Mouse (Mus musculus) midbrain, embryonic 14.5 days (tissue): ENCODE results near the gene Anks1b. TPM values are rescaled to one million over a fixed set of nuclear protein-coding genes. Genes with fewer than 3 reads are reported as not detected.
A peak's percentile ranks its signal among the peaks of the same experiment; 100 is the strongest.

ENCODE experiments used
- ATAC-seq: fragments of 200-750 bp; cut with Nextera tagmentation; 2 replicates; pipeline ENCODE4 v1.8.0; 2017; ENCODE audit warnings: moderate number of reproducible peaks, moderate library complexity; ENCODE audit not compliant: low FRiP score, low TSS enrichment
- DNase-seq: peaks from one replicate; pipeline ENCODE4 v3.0.0-alpha.2; 2015
- H3K27ac ChIP-seq: fragments of 300-500 bp; sonication (generic); replicated peaks from 2 replicates; pipeline ENCODE4 v1.5.1; 2014; ENCODE audit warnings: mild to moderate bottlenecking, low read depth, low read length, moderate library complexity
- H3K27me3 ChIP-seq: fragments of 300-500 bp; sonication (generic); 2 replicates; pipeline ENCODE4 v1.6.1; 2014; ENCODE audit warnings: low read length, control low read depth, mixed read lengths; ENCODE audit not compliant: control insufficient read depth, insufficient read depth
- H3K36me3 ChIP-seq: fragments of 300-500 bp; sonication (generic); 2 replicates; pipeline ENCODE4 v1.6.1; 2014; ENCODE audit warnings: low read length, control low read depth; ENCODE audit not compliant: control insufficient read depth, insufficient read depth
- H3K4me1 ChIP-seq: fragments of 300-500 bp; sonication (generic); 2 replicates; pipeline ENCODE4 v1.6.1; 2014; ENCODE audit warnings: mild to moderate bottlenecking, antibody characterized with exemption, low read length, control low read depth; ENCODE audit not compliant: control insufficient read depth, insufficient read depth
- H3K4me2 ChIP-seq: fragments of 300-500 bp; sonication (generic); 2 replicates; pipeline ENCODE4 v1.6.1; 2014; ENCODE audit warnings: mild to moderate bottlenecking, low read length, moderate library complexity
- H3K4me3 ChIP-seq: fragments of 300-500 bp; sonication (generic); replicated peaks from 2 replicates; pipeline ENCODE4 v1.5.1; 2014; ENCODE audit warnings: low read depth, low read length
- H3K9ac ChIP-seq: fragments of 300-500 bp; sonication (generic); replicated peaks from 2 replicates; pipeline ENCODE4 v1.6.1; 2014; ENCODE audit warnings: mild to moderate bottlenecking, low read length, moderate library complexity
- H3K9me3 ChIP-seq: fragments of 300-500 bp; sonication (generic); 2 replicates; pipeline ENCODE4 v1.6.1; 2016; ENCODE audit warnings: low read length, control low read depth, mixed read lengths; ENCODE audit not compliant: control insufficient read depth
- WGBS: fragments of 180-500 bp; shearing (Covaris S2); extraction: QIAGEN DNeasy Blood & Tissue Kit; methylation state at CpG from one replicate; pipeline ENCODE4 v1.1.7; 2014; 5-methylcytosine and 5-hydroxymethylcytosine counted together
- polyA plus RNA-seq: library from polyadenylated mRNA; unstranded; fragments of >200 nt; fragmentation: Nextera tagmentation; extraction: Ambion mirVana; gene quantifications from 2 replicates; pipeline ENCODE4 v1.2.1, GENCODE M21; 2014

Gene Anks1b
- polyA plus RNA-seq, 1 experiment from 2014 or later: 73.1 TPM

- 71% methylated on average over 1 of the region's 1 CpGs for WGBS
- H3K4me1 ChIP-seq: peaks cover 5% of the 10 kb centered on the region; the same call in 1 of the 2 replicates
- DNase-seq: no peak
- no peak overlapping the region for H3K4me3 ChIP-seq
- no peaks in the 10 kb centered on the region for H3K36me3 ChIP-seq
- H3K9ac ChIP-seq: no peak overlapping the region
- H3K9me3 ChIP-seq: no peaks in the 10 kb centered on the region
- no peaks in the 10 kb centered on the region for H3K27me3 ChIP-seq
- no peak overlapping the region for H3K4me2 ChIP-seq
- H3K27ac ChIP-seq: no peak overlapping the region
- ATAC-seq: no peak
Observed at GRCm38 (mm10) chr10:90356258-90356657, 482.9 kb downstream of the Anks1b start.

DNA sequence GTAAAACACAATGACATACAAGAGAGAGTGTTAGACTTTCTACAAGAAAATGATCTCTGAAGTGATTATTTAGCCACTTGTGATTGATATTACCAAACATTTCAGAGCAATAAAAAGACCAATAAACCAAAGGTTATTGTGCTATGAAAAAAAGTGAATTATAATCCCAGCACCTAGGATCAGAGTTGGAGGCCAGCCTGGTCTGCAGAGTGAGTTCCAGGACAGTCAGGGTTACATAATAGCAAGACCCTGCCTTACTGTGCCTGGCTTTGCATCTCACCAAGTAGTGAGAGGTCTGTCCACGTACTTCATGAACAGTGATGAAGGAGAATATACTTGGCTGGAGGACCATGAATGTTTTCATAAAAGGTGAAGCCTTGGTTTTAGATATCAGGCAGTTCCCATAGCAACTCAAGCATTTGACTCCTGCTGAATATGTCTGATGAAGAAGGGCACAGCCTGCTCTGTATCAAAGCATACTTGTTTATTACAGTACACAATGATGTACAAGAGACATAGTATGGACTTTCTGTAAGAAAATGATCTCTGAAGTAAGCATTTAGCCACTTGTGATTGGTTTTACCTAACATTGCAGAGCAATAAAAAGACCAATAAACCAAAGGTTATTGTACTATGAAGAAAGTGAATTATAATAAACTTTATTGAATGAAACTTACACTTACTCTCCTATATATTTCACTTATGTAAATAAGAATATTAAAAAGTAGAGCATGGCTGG, 484.0 kb downstream of the Anks1b start:
- WGBS: 77% methylated on average over 1 of the region's 1 CpGs
- H3K4me2 ChIP-seq: no peak overlapping the region
- H3K36me3 ChIP-seq: no peaks in the 10 kb centered on the region
- no peaks in the 10 kb centered on the region for H3K27me3 ChIP-seq
- H3K4me1 ChIP-seq: peaks cover 5% of the 10 kb centered on the region; the same call in 1 of the 2 replicates
- H3K9me3 ChIP-seq: no peaks in the 10 kb centered on the region
- no peak overlapping the region for H3K9ac ChIP-seq
- ATAC-seq (no peak), DNase-seq (no peak)
- H3K27ac ChIP-seq: no peak overlapping the region
- no peak overlapping the region for H3K4me3 ChIP-seq

DNA sequence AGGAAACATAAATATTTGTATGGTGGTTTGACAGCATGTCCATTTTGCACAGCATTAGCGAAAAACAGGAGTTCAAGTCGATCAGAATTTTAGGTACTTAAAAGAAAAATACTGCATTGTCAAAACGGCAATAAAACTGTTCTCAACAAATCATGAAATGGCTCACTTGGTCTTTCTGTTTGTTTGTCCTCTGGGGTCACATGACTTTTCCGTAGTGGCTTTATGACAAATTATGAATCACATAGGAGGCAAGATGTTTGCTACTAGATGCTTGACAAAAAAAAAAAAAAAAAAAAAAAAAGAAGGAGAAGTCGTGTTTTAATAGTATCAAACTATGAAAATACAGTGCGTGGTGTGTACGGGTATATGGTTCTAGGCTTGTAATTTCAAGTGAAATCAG, 495.7 kb downstream of the Anks1b start:
- Histone ChIP-seq H3K4me2 (no peak overlapping the region), H3K27ac (no peak overlapping the region), H3K27me3 (no peaks in the 10 kb centered on the region), H3K9me3 (no peaks in the 10 kb centered on the region), H3K4me3 (no peak overlapping the region), H3K4me1 (no peaks in the 10 kb centered on the region), H3K36me3 (no peaks in the 10 kb centered on the region), H3K9ac (no peak overlapping the region)
- DNase-seq: no peak
- WGBS: 98% methylated on average over 7 of the region's 7 CpGs
- ATAC-seq: no peak

DNA sequence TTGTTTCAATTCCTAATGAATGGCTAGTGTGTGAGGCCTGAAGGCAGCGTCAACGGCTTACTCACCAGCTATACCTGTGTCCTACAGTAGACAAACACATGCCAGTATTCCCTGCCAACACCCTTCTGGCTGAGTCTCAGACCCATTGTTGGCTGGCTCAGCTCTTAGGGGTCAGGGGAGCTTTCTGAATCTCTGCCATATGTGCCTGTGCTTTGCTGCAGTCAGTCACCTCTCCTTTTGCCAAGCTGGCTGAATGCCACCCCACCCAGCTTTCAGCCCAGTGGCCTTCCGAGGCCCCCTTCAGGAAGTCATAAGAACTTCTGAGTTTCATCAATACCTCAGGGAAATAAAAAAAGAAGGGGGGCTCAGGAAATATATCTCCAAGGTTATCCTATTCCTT, 497.4 kb downstream of the Anks1b start:
- Histone ChIP-seq H3K9me3 (no peaks in the 10 kb centered on the region), H3K4me2 (no peak overlapping the region), H3K27ac (no peak overlapping the region), H3K4me1 (no peaks in the 10 kb centered on the region), H3K9ac (no peak overlapping the region), H3K36me3 (no peaks in the 10 kb centered on the region), H3K27me3 (no peaks in the 10 kb centered on the region), H3K4me3 (no peak overlapping the region)
- WGBS: 83% methylated on average over 3 of the region's 3 CpGs
- DNase-seq (peak; percentile 22), ATAC-seq (no peak)

- no peaks in the 10 kb centered on the region for H3K4me1 ChIP-seq
- no peak overlapping the region for H3K9ac ChIP-seq
- 36% methylated on average over 4 of the region's 4 CpGs for WGBS
- H3K27ac ChIP-seq: no peak overlapping the region
- ATAC-seq (no peak), DNase-seq (peak; percentile 61)
- H3K9me3 ChIP-seq: no peaks in the 10 kb centered on the region
- H3K27me3 ChIP-seq: no peaks in the 10 kb centered on the region
- no peak overlapping the region for H3K4me3 ChIP-seq
- no peak overlapping the region for H3K4me2 ChIP-seq
- no peaks in the 10 kb centered on the region for H3K36me3 ChIP-seq
Observed at GRCm38 (mm10) chr10:90373469-90373868, 500.2 kb downstream of the Anks1b start.

DNA sequence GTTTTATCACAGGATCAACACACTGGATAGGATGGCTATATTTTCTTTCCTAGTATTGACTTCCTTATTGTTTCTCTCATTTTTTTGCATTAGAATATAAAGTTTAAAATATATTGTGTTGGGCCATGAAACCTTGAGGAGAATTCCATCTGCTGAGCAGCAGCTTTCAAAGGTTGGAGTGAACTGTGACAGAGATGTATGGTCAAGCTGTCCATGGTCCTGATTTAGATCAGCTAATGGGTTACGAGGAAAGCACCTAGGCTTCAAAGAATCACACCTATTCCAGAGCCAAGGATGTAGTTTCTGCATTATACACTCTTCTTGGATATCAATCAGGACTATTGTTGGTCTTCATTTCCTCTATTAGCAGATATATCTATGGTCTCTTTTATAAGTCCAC, 503.3 kb downstream of the Anks1b start:
- no peak overlapping the region for H3K4me2 ChIP-seq
- no peak for DNase-seq
- WGBS: 85% methylated on average over 1 of the region's 1 CpGs
- no peaks in the 10 kb centered on the region for H3K4me1 ChIP-seq
- no peak for ATAC-seq
- H3K4me3 ChIP-seq: no peak overlapping the region
- no peaks in the 10 kb centered on the region for H3K9me3 ChIP-seq
- no peaks in the 10 kb centered on the region for H3K36me3 ChIP-seq
- H3K9ac ChIP-seq: no peak overlapping the region
- H3K27ac ChIP-seq: no peak overlapping the region
- H3K27me3 ChIP-seq: no peaks in the 10 kb centered on the region

GRCm38 (mm10) chr10:90380062-90380461, 506.8 kb downstream of the Anks1b start:
- Histone ChIP-seq H3K4me1 (no peaks in the 10 kb centered on the region), H3K4me2 (no peak overlapping the region), H3K9me3 (no peaks in the 10 kb centered on the region), H3K4me3 (no peak overlapping the region), H3K9ac (no peak overlapping the region), H3K27me3 (no peaks in the 10 kb centered on the region), H3K27ac (peak overlapping the region; percentile 32), H3K36me3 (no peaks in the 10 kb centered on the region)
- DNase-seq: no peak
- WGBS: 86% methylated on average over 1 of the region's 1 CpGs
- no peak for ATAC-seq

DNA sequence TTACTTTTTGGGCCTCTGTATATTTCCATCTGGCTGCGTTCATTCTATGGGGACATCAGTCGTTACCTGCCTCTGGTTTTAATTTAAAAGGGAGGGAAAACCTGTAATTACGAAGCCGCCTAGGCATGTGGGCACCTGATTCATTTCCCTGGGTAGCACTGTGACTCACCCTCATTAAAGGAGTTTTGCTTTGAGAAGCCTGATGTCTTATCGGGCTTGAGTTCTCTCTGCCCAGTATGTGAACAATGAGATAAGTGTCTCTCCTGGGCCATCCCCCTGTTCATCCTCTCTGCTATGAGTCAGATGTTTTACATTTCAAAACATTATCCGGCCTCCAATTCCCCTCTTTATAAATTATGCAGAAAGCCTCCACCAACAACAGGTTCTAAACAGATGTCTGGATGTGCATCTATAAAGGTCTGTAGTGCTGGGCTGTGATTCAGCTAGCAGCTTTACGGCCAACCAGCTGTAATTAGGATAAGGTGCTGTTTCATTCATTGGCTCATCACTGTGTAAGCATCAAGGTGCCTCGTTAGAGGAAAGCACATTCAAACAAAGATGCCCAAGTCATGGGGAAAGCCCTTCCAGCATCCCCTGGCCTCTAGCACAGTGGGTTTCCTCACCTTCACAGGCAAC, 507.5 kb downstream of the Anks1b start:
- 50% methylated on average over 8 of the region's 8 CpGs for WGBS
- ATAC-seq (peak; percentile 88), DNase-seq (peak; percentile 66)
- H3K9ac ChIP-seq: no peak overlapping the region
- H3K4me1 ChIP-seq: no peaks in the 10 kb centered on the region
- no peak overlapping the region for H3K4me2 ChIP-seq
- peak overlapping the region; percentile 32; the same call in 1 of the 2 replicates for H3K27ac ChIP-seq
- no peak overlapping the region for H3K4me3 ChIP-seq
- no peaks in the 10 kb centered on the region for H3K36me3 ChIP-seq
- H3K9me3 ChIP-seq: no peaks in the 10 kb centered on the region
- H3K27me3 ChIP-seq: no peaks in the 10 kb centered on the region

DNA sequence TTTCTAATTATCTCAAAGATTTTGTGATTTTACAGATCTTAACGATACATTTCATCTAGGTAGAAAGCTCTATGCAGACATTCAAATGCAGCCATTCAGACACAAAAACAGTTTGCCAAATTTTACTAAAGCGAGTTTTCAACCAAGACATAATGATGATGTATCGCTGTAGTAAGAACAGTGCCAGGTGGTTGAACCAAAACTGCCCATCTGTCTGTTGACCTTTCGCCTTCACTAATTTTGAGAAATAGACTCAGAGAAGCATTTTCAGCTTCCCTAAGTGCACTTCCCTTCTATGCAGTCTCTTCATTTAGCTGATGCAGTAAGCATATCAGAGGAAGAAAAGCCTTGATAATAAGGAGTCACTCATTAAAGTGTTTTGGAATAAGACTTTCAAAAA, 527.1 kb downstream of the Anks1b start:
- H3K9me3 ChIP-seq: no peaks in the 10 kb centered on the region
- no peak overlapping the region for H3K4me3 ChIP-seq
- DNase-seq (no peak), ATAC-seq (no peak)
- H3K4me1 ChIP-seq: no peaks in the 10 kb centered on the region
- 98% methylated on average over 4 of the region's 4 CpGs for WGBS
- H3K9ac ChIP-seq: no peak overlapping the region
- no peak overlapping the region for H3K4me2 ChIP-seq
- no peaks in the 10 kb centered on the region for H3K36me3 ChIP-seq
- H3K27me3 ChIP-seq: no peaks in the 10 kb centered on the region
- no peak overlapping the region for H3K27ac ChIP-seq
